ENCODE assay signal across 8 mouse cellular contexts in the genomic region with DNA sequence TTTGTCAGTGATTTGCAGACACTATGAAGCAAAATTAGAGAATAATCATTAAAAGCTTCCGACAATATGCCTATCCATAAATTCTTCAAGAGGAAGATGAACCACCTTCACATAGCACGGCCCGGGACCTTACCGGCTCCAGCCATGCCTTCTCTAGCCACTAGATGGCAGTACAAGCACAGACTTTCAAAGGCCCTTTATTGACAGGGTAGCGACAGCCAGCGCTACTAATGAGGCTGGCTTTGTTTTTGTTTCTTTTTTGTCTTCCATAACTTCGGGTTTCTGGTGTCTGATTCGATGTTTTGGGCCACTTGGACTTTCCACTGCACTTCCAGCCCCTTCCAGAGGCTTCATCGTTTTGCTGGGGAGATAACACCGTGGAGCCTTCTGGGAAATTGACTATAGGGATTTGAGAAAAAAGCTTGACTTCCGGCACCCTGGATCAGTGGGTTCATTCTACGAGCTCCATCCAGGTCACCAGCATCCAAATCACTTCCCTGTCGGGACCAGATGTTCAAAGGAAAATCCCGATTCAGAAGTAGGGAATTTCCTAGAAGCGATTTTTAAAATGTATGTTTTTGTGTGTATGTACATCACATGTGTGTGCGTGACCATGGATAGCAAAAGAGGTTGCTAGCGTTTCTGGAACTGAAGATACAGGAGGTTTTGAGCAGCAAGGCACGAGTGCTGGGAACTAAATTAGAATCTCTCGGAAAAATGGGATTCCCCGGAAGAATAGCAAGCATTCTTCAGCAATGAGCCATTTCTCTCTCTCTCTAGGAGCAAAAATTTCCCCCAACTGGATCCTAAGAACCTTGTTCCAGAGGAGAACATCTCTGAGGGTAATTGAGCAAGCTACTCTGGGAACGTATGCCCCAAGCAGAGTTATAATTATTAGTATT.
DNase-seq lines count a peak whose midpoint lies in the region; ATAC-seq and TF ChIP-seq lines count a peak whose summit lies in the region.

No protein-coding gene starts in this region.

- peak; percentile 4 for TF ChIP-seq CTCF in C2C12 (IDR thresholded peaks at IDR 0.05; ENCODE audit: control insufficient read depth, insufficient read depth, insufficient read length)
- peak; percentile 60; the same call in 1 of the 2 replicates for TF ChIP-seq CTCF in embryonic fibroblast, embryonic 13.5 days (IDR thresholded peaks at IDR 0.05; ENCODE audit: borderline replicate concordance, insufficient read depth, low read length)

- no peaks in the 10 kb centered on the region for H3K9me3 ChIP-seq in heart, embryonic 12.5 days (replicated peaks)
- H3K9me3 ChIP-seq in kidney, embryonic 16.5 days (ENCODE audit: low read length): no peaks in the 10 kb centered on the region

- H3K27me3 ChIP-seq in C2C12 (ENCODE audit: control insufficient read depth, insufficient read depth, insufficient read length): no peaks in the 10 kb centered on the region
- 0 out of 2 replicates have a peak, but pooled peaks cover 3% of the 10 kb centered on the region for H3K27me3 ChIP-seq in heart, embryonic 12.5 days (replicated peaks)
- H3K27me3 ChIP-seq in kidney, embryonic 16.5 days (ENCODE audit: insufficient read depth, low read length): no peaks in the 10 kb centered on the region

- peak; percentile 62; the same call in 1 of the 2 replicates for ATAC-seq in heart, embryonic 12.5 days (ENCODE audit: insufficient number of reproducible peaks, low FRiP score)
- peak; percentile 83 for ATAC-seq in kidney, embryonic 16.5 days (ENCODE audit: low FRiP score, low TSS enrichment)

- H3K79me2 ChIP-seq in C2C12 (ENCODE audit: control insufficient read depth, insufficient read depth): no peaks in the 10 kb centered on the region

- H3K27ac ChIP-seq in embryonic fibroblast, embryonic 13.5 days (ENCODE audit: insufficient read depth, low read length): peak overlapping the region; percentile 66
- no peak overlapping the region for H3K27ac ChIP-seq in heart, embryonic 12.5 days (ENCODE audit: poor library complexity, severe bottlenecking)
- H3K27ac ChIP-seq in kidney, embryonic 16.5 days (ENCODE audit: low read length): no peak overlapping the region

- DNase-seq in brain, adult 2 months (ENCODE audit: low read depth, low spot score): peak; percentile 91
- peak; percentile 73 for DNase-seq in liver
- peak; percentile 42 to 72 for DNase-seq in monocyte, adult 2 months (ENCODE audit: low read depth in 1 of 2, low spot score in 2 of 2)
- DNase-seq in spleen, postnatal 14 days (ENCODE audit: low spot score in 2 of 2): peak; percentile 56 to 74

- peak overlapping the region; percentile 74 for H3K4me2 ChIP-seq in heart, embryonic 12.5 days
- peak overlapping the region; percentile 65 for H3K4me2 ChIP-seq in kidney, embryonic 16.5 days (replicated peaks; ENCODE audit: low read depth, low read length)

- no peaks in the 10 kb centered on the region for H3K79me3 ChIP-seq in C2C12 (ENCODE audit: low read depth)

- 21% methylated on average over 21 of the region's 21 CpGs for WGBS in heart, embryonic 12.5 days
- WGBS in kidney, embryonic 16.5 days: 24% methylated on average over 21 of the region's 21 CpGs

- H3K36me3 ChIP-seq in C2C12 (ENCODE audit: control insufficient read depth, insufficient read depth): no peaks in the 10 kb centered on the region
- H3K36me3 ChIP-seq in heart, embryonic 12.5 days: no peaks in the 10 kb centered on the region
- H3K36me3 ChIP-seq in kidney, embryonic 16.5 days (ENCODE audit: insufficient read depth, low read length): no peaks in the 10 kb centered on the region

- H3ac ChIP-seq in C2C12 (ENCODE audit: control insufficient read depth, insufficient read length, low read depth): no peak overlapping the region

- peak overlapping the region; percentile 64; the same call in 1 of the 2 replicates for H3K9ac ChIP-seq in heart, embryonic 12.5 days
- peak overlapping the region; percentile 69 for H3K9ac ChIP-seq in kidney, embryonic 16.5 days (replicated peaks; ENCODE audit: low read length)

- H3K4me3 ChIP-seq in C2C12 (ENCODE audit: insufficient read depth, poor library complexity, severe bottlenecking): no peak overlapping the region
- peak overlapping the region; percentile 53 for H3K4me3 ChIP-seq in embryonic fibroblast, embryonic 13.5 days (ENCODE audit: insufficient read depth, low read length)
- H3K4me3 ChIP-seq in heart, embryonic 12.5 days: peak overlapping the region; percentile 50
- peak overlapping the region; percentile 49 for H3K4me3 ChIP-seq in kidney, embryonic 16.5 days (ENCODE audit: low read length)

- H3K4me1 ChIP-seq in embryonic fibroblast, embryonic 13.5 days (ENCODE audit: control insufficient read depth, insufficient read depth, low read length): no peaks in the 10 kb centered on the region; the same call in 1 of the 2 replicates
- H3K4me1 ChIP-seq in heart, embryonic 12.5 days (replicated peaks): peaks cover 10% of the 10 kb centered on the region
- H3K4me1 ChIP-seq in kidney, embryonic 16.5 days (ENCODE audit: insufficient read depth, low read length): 0 out of 2 replicates have a peak, but pooled peaks cover 4% of the 10 kb centered on the region

- TF ChIP-seq POLR2A in embryonic fibroblast, embryonic 13.5 days (IDR thresholded peaks at IDR 0.05; ENCODE audit: low read depth, low read length): no peak

TF ChIP-seq in C2C12, 6 proteins besides CTCF, POLR2A, EP300 and RAD21:
- TF ChIP-seq CEBPB (IDR thresholded peaks at IDR 0.05; ENCODE audit: low read depth) (no peak), USF1 (IDR thresholded peaks at IDR 0.05; ENCODE audit: low read depth) (no peak), MAX (IDR thresholded peaks at IDR 0.05) (no peak), FOSL1 (IDR thresholded peaks at IDR 0.05; ENCODE audit: insufficient read depth, low read length, poor library complexity, severe bottlenecking) (no peak), MYOD1 (IDR thresholded peaks at IDR 0.05; ENCODE audit: control insufficient read depth, insufficient read length, low read depth) (no peak), MYOG (IDR thresholded peaks at IDR 0.05; ENCODE audit: control insufficient read depth, extremely low read depth, insufficient read length) (no peak)
